ENCODE assay signal across 16 mouse cellular contexts in genomic region chr16:40878301-40878700, GRCm38 (mm10).
A peak's percentile ranks its signal among the peaks of the same experiment; 100 is the strongest.
DNase-seq lines count a peak whose midpoint lies in the region; ATAC-seq lines count a peak whose summit lies in the region.
"Had no signal": no experiment of that assay in that cellular context is flagged by ENCODE, and none has a peak within 500 bp of the region (broad histone marks: within the 10 kb centered on the region; RNA-seq: fewer than 3 reads in every experiment).

No protein-coding gene starts in this region.

- peak; percentile 5 for DNase-seq in kidney, postnatal 10 days
- no peak for DNase-seq in kidney, postnatal 25 days
- peak; percentile 30 for DNase-seq in right cerebral cortex, adult 18-20 months
- DNase-seq in right cerebral cortex, postnatal 14 days = no peak
- peak; percentile 7 for DNase-seq in left cerebral cortex, postnatal 4 days
- no peak for DNase-seq in cerebellum, adult 9-10 months
- DNase-seq: adrenal gland, postnatal 36 days; cerebellum, adult 11 months; gastrocnemius, postnatal 36 days; kidney, adult 8-10 months; lung, adult 2 months; midbrain, embryonic 14.5 days had no signal

- 0 out of 2 replicates have a peak, but pooled peaks have one; percentile 33 for ATAC-seq in forebrain, embryonic 13.5 days
- ATAC-seq in forebrain, embryonic 15.5 days (replicated peaks) = no peak; the same call in 1 of the 2 replicates

- H3K27me3 ChIP-seq in forebrain, embryonic 13.5 days = no peaks in the 10 kb centered on the region
- no peaks in the 10 kb centered on the region for H3K27me3 ChIP-seq in forebrain, embryonic 15.5 days
- H3K27me3 ChIP-seq: embryonic facial prominence, embryonic 13.5 days had no signal

- no peaks in the 10 kb centered on the region for H3K4me1 ChIP-seq in forebrain, embryonic 13.5 days
- H3K4me1 ChIP-seq in forebrain, embryonic 15.5 days = no peaks in the 10 kb centered on the region
- H3K4me1 ChIP-seq: embryonic facial prominence, embryonic 13.5 days had no signal

- H3K4me2 ChIP-seq in forebrain, embryonic 13.5 days = no peak overlapping the region
- no peak overlapping the region for H3K4me2 ChIP-seq in forebrain, embryonic 15.5 days (replicated peaks)
- H3K4me2 ChIP-seq: embryonic facial prominence, embryonic 13.5 days; heart, embryonic 11.5 days had no signal

- no peaks in the 10 kb centered on the region for H3K9me3 ChIP-seq in forebrain, embryonic 13.5 days (replicated peaks)
- no peaks in the 10 kb centered on the region for H3K9me3 ChIP-seq in forebrain, embryonic 15.5 days
- H3K9me3 ChIP-seq: embryonic facial prominence, embryonic 13.5 days had no signal

- H3K27ac ChIP-seq in forebrain, embryonic 13.5 days = no peak overlapping the region
- H3K27ac ChIP-seq in forebrain, embryonic 15.5 days (replicated peaks) = no peak overlapping the region
- H3K27ac ChIP-seq: embryonic facial prominence, embryonic 13.5 days had no signal

- H3K4me3 ChIP-seq in forebrain, embryonic 13.5 days = no peak overlapping the region
- H3K4me3 ChIP-seq in forebrain, embryonic 15.5 days = no peak overlapping the region
- H3K4me3 ChIP-seq: embryonic facial prominence, embryonic 13.5 days had no signal

- intact Hi-C loops in left cerebral cortex, postnatal 4 days (cut with DNase I) = no loop called here

- no peaks in the 10 kb centered on the region for H3K36me3 ChIP-seq in forebrain, embryonic 13.5 days (ENCODE audit: poor library complexity, severe bottlenecking)
- H3K36me3 ChIP-seq in forebrain, embryonic 15.5 days = no peaks in the 10 kb centered on the region
- H3K36me3 ChIP-seq: embryonic facial prominence, embryonic 13.5 days had no signal

- H3K9ac ChIP-seq in forebrain, embryonic 13.5 days = no peak overlapping the region
- H3K9ac ChIP-seq in forebrain, embryonic 15.5 days (replicated peaks) = no peak overlapping the region
- H3K9ac ChIP-seq: embryonic facial prominence, embryonic 13.5 days had no signal

- 84% methylated on average over 4 of the region's 4 CpGs for WGBS in forebrain, embryonic 13.5 days
- 70% methylated on average over 4 of the region's 4 CpGs for WGBS in forebrain, embryonic 15.5 days

Comparison
In these comparisons a context has a peak if more than half of its experiments do, and no peak if none do; other contexts are left out.
1. DNase-seq: peak in kidney, postnatal 10 days (single experiment), right cerebral cortex, adult 18-20 months (single experiment) and left cerebral cortex, postnatal 4 days (single experiment); none in kidney, postnatal 25 days (0 of 2), right cerebral cortex, postnatal 14 days (single experiment) and cerebellum, adult 9-10 months (single experiment).